Comparison of ENCODE assay signal across 13 mouse cellular contexts in the genomic region with DNA sequence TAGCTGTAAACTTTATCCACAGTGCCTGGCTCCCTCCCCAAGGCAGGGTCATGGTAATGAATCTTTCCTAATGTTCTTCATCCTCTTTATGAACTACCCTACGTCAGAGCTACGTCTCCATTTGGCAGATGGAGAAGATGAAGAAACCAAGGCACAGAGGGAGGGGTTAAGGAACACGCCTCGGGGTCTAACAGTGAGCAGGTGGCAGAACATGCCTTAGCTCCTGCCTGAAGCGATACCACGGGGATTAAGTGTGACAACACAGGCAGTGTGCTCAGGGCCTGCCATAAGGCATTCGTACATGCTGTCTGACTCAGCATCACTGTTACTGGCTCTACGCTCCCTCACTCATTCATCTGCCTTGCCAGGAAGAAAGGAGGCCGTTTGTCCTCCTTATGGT.
DNase-seq lines count a peak whose midpoint lies in the region; ATAC-seq and TF ChIP-seq lines count a peak whose summit lies in the region.
"Had no signal": no experiment of that assay in that cellular context is flagged by ENCODE, and none has a peak within 500 bp of the region (broad histone marks: within the 10 kb centered on the region; RNA-seq: fewer than 3 reads in every experiment).

No protein-coding gene starts in this region.

- DNase-seq in cerebellum, adult 11-12 months, result peak; percentile 22
- DNase-seq in cerebellum, adult 8-10 months, result no peak
- DNase-seq in hindbrain, embryonic 10.5 days (ENCODE audit: low spot score), result no peak
- DNase-seq in hindbrain, embryonic 14.5 days (ENCODE audit: low spot score), result no peak
- peak; percentile 62 for DNase-seq in right cerebral cortex, adult 18-20 months
- DNase-seq in right cerebral cortex, postnatal 14 days, result no peak
- no peak for DNase-seq in stomach, postnatal 0 days (ENCODE audit: low spot score)
- no peak for DNase-seq in gastrocnemius, adult 8-10 months (ENCODE audit: low spot score in 2 of 2)
- DNase-seq: adrenal gland, postnatal 25 days; heart, adult 2 months; kidney, adult 11 months had no signal

- no peaks in the 10 kb centered on the region for H3K27me3 ChIP-seq in hindbrain, embryonic 10.5 days (ENCODE audit: insufficient read depth, poor library complexity, severe bottlenecking)
- H3K27me3 ChIP-seq in hindbrain, embryonic 14.5 days (ENCODE audit: control insufficient read depth, insufficient read depth, low read length), result no peaks in the 10 kb centered on the region
- no peaks in the 10 kb centered on the region for H3K27me3 ChIP-seq in stomach, postnatal 0 days (ENCODE audit: control insufficient read depth, insufficient read depth, low read length)

- no peak overlapping the region for H3K4me2 ChIP-seq in hindbrain, embryonic 14.5 days (replicated peaks)
- H3K4me2 ChIP-seq in stomach, postnatal 0 days (replicated peaks; ENCODE audit: low read depth), result no peak overlapping the region

- H3K9me3 ChIP-seq in hindbrain, embryonic 10.5 days, result no peaks in the 10 kb centered on the region
- no peaks in the 10 kb centered on the region for H3K9me3 ChIP-seq in hindbrain, embryonic 14.5 days (ENCODE audit: control insufficient read depth, low read length)
- no peaks in the 10 kb centered on the region for H3K9me3 ChIP-seq in stomach, postnatal 0 days (ENCODE audit: control insufficient read depth, low read length)

- peak overlapping the region; percentile 35 for H3K27ac ChIP-seq in hindbrain, embryonic 10.5 days
- H3K27ac ChIP-seq in hindbrain, embryonic 14.5 days, result no peak overlapping the region
- H3K27ac ChIP-seq in stomach, postnatal 0 days (replicated peaks), result no peak overlapping the region
- H3K27ac ChIP-seq: heart, adult 2 months; liver, embryonic 14.5 days had no signal

- peaks cover 62% of the 10 kb centered on the region for H3K4me1 ChIP-seq in hindbrain, embryonic 10.5 days (replicated peaks)
- peaks cover 40% of the 10 kb centered on the region for H3K4me1 ChIP-seq in hindbrain, embryonic 14.5 days (replicated peaks; ENCODE audit: control insufficient read depth, insufficient read depth, low read length)
- H3K4me1 ChIP-seq in stomach, postnatal 0 days (replicated peaks; ENCODE audit: control insufficient read depth, insufficient read depth), result no peaks in the 10 kb centered on the region

- no peak for TF ChIP-seq EP300 in stomach, postnatal 0 days (optimal IDR thresholded peaks at IDR 0.05)

- no peak overlapping the region for H3K4me3 ChIP-seq in hindbrain, embryonic 10.5 days
- no peak overlapping the region for H3K4me3 ChIP-seq in hindbrain, embryonic 14.5 days (replicated peaks; ENCODE audit: low read length)
- no peak overlapping the region for H3K4me3 ChIP-seq in stomach, postnatal 0 days (ENCODE audit: low read depth, low read length)
- H3K4me3 ChIP-seq: heart, adult 2 months; myocyte had no signal

- no peak for ATAC-seq in hindbrain, embryonic 14.5 days (ENCODE audit: low FRiP score)
- ATAC-seq in stomach, postnatal 0 days (ENCODE audit: low FRiP score, low TSS enrichment), result peak; percentile 21; the same call in 1 of the 2 replicates

- H3K36me3 ChIP-seq in hindbrain, embryonic 10.5 days, result no peaks in the 10 kb centered on the region
- no peaks in the 10 kb centered on the region for H3K36me3 ChIP-seq in hindbrain, embryonic 14.5 days (replicated peaks; ENCODE audit: control insufficient read depth, insufficient read depth)
- H3K36me3 ChIP-seq in stomach, postnatal 0 days (ENCODE audit: control insufficient read depth, insufficient read depth, low read length), result no peaks in the 10 kb centered on the region

- WGBS in hindbrain, embryonic 10.5 days, result 87% methylated on average over 9 of the region's 9 CpGs
- 43% methylated on average over 9 of the region's 9 CpGs for WGBS in hindbrain, embryonic 14.5 days
- WGBS in stomach, postnatal 0 days, result 62% methylated on average over 9 of the region's 9 CpGs

- H3K9ac ChIP-seq in hindbrain, embryonic 14.5 days, result no peak overlapping the region; the same call in 1 of the 2 replicates
- no peak overlapping the region for H3K9ac ChIP-seq in stomach, postnatal 0 days (ENCODE audit: low read length)
- H3K9ac ChIP-seq: liver, embryonic 14.5 days had no signal

- no peak for TF ChIP-seq CTCF in stomach, postnatal 0 days (IDR thresholded peaks at IDR 0.05; ENCODE audit: low read depth)

Comparison
In these comparisons a context has a peak if more than half of its experiments do, and no peak if none do; other contexts are left out.
1. DNase-seq: peak in cerebellum, adult 11-12 months (single experiment) and right cerebral cortex, adult 18-20 months (single experiment); none in cerebellum, adult 8-10 months (single experiment), hindbrain, embryonic 10.5 days (single experiment), hindbrain, embryonic 14.5 days (single experiment), right cerebral cortex, postnatal 14 days (single experiment), stomach, postnatal 0 days (single experiment) and gastrocnemius, adult 8-10 months (0 of 2).